ENCODE assay signal across 7 mouse cellular contexts in the genomic region with DNA sequence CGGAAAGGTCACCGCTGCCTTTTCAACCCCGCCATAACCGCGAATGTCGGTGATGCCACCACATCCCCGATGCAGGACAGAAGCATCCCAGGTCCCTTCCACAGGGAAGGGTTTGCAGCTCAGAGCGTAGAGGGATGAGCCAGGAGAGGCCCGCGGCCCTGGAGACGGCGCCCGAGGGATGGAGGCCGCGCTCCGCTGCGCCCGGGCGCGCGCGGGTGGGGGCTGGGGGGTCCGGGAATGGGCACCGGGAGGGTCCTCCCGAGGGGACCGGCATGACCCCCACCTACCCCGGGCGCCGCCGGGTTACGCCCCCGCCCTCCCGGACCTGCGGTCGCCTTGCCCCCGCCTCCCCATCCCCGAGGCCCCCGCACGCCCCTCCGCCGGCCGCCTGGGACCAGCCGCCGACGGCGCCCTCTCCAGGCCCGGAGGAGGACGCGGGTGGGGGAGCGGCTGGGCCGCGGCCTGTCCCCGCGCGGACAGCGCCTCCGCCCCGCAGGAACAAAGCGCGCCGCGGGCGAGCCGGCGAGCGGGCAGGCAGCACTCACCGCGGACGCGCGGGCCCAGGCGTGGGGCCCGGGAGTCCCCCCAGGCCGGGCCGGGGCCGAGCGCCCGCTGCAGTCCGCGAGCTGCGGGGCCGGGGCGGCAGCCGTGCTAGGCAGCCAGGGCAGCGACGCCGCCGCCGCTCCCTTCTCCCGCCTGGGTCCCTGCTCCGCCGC. TPM values are rescaled to one million over a fixed set of nuclear protein-coding genes. Genes with fewer than 3 reads are reported as not detected.
A peak's percentile ranks its signal among the peaks of the same experiment; 100 is the strongest.
DNase-seq lines count a peak whose midpoint lies in the region; ATAC-seq and TF ChIP-seq lines count a peak whose summit lies in the region.

No protein-coding gene starts in this region.

- 3% methylated on average over 65 of the region's 92 CpGs for WGBS in forebrain, postnatal 0 days
- WGBS in hindbrain, embryonic 14.5 days: under 1% methylated on average over 57 of the region's 92 CpGs

- H3K9me3 ChIP-seq in forebrain, postnatal 0 days (ENCODE audit: low read length): no peaks in the 10 kb centered on the region
- no peaks in the 10 kb centered on the region for H3K9me3 ChIP-seq in hindbrain, embryonic 14.5 days (ENCODE audit: control insufficient read depth, low read length)
- no peaks in the 10 kb centered on the region for H3K9me3 ChIP-seq in megakaryocyte, embryonic 14.5 days

- H3K27me3 ChIP-seq in forebrain, postnatal 0 days (ENCODE audit: insufficient read depth, low read length): no peaks in the 10 kb centered on the region
- no peaks in the 10 kb centered on the region for H3K27me3 ChIP-seq in hindbrain, embryonic 14.5 days (ENCODE audit: control insufficient read depth, insufficient read depth, low read length)
- H3K27me3 ChIP-seq in megakaryocyte, embryonic 14.5 days (replicated peaks): peaks cover 1% of the 10 kb centered on the region

- no peaks in the 10 kb centered on the region for H3K36me3 ChIP-seq in forebrain, postnatal 0 days (ENCODE audit: insufficient read depth)
- no peaks in the 10 kb centered on the region; the same call in 1 of the 2 replicates for H3K36me3 ChIP-seq in hindbrain, embryonic 14.5 days (replicated peaks; ENCODE audit: control insufficient read depth, insufficient read depth)
- H3K36me3 ChIP-seq in megakaryocyte, embryonic 14.5 days (replicated peaks; ENCODE audit: low read length): peaks cover 22% of the 10 kb centered on the region

- H3K4me2 ChIP-seq in forebrain, postnatal 0 days (ENCODE audit: low read depth): peak overlapping the region; percentile 68
- H3K4me2 ChIP-seq in hindbrain, embryonic 14.5 days (replicated peaks): peak overlapping the region; percentile 72

- peak overlapping the region; percentile 98 for H3K27ac ChIP-seq in forebrain, postnatal 0 days (ENCODE audit: low read depth, low read length)
- H3K27ac ChIP-seq in hindbrain, embryonic 14.5 days: peak overlapping the region; percentile 99

- ATAC-seq in forebrain, postnatal 0 days: peak; percentile 81
- ATAC-seq in hindbrain, embryonic 14.5 days (ENCODE audit: low FRiP score): peak; percentile 67

- H3K4me1 ChIP-seq in forebrain, postnatal 0 days (ENCODE audit: insufficient read depth): peaks cover 11% of the 10 kb centered on the region
- H3K4me1 ChIP-seq in hindbrain, embryonic 14.5 days (replicated peaks; ENCODE audit: control insufficient read depth, insufficient read depth, low read length): peaks cover 51% of the 10 kb centered on the region
- peaks cover 54% of the 10 kb centered on the region for H3K4me1 ChIP-seq in megakaryocyte, embryonic 14.5 days

- intact Hi-C loops in left cerebral cortex, postnatal 4 days (cut with DNase I): loop anchor here (5.0 kb wide), 1 partner anchor 177 kb away; no protein-coding TSS in a partner anchor

- H3K4me3 ChIP-seq in forebrain, postnatal 0 days (ENCODE audit: low read depth, low read length): peak overlapping the region; percentile 88
- H3K4me3 ChIP-seq in hindbrain, embryonic 14.5 days (replicated peaks; ENCODE audit: low read length): peak overlapping the region; percentile 95
- H3K4me3 ChIP-seq in megakaryocyte, embryonic 14.5 days (replicated peaks): peak overlapping the region; percentile 97

- peak overlapping the region; percentile 98 for H3K9ac ChIP-seq in forebrain, postnatal 0 days
- H3K9ac ChIP-seq in hindbrain, embryonic 14.5 days: peak overlapping the region; percentile 99

- no peak; the same call in 1 of the 2 replicates for TF ChIP-seq CTCF in forebrain, postnatal 0 days (IDR thresholded peaks at IDR 0.05; ENCODE audit: low read depth)

- peak; percentile 84 for DNase-seq in adrenal gland, adult 2 months
- peak; percentile 77 for DNase-seq in cerebellum, adult 9-11 months
- peak; percentile 58 for DNase-seq in forebrain, postnatal 0 days
- DNase-seq in hindbrain, embryonic 14.5 days (ENCODE audit: low spot score): peak; percentile 53
- DNase-seq in left cerebral cortex, postnatal 4 days: peak; percentile 63
- DNase-seq in right cerebral cortex, postnatal 25 days: peak; percentile 73

RNA-seq across cellular contexts. Expression of a gene that starts 0.5 kb away (rescaled TPM):
- total RNA-seq in adrenal gland, adult 2 months (2021): 10 to 100 TPM; 34.8 to 42.0 TPM
- polyA plus RNA-seq in adrenal gland, adult 2 months (2012; rRNA removed): 22.5 and 25.1 TPM in 2 replicates
- 48.1 and 68.8 TPM in 2 replicates for total RNA-seq in forebrain, postnatal 0 days (2014; rRNA removed)
- 7.7 and 15.4 TPM in 2 replicates for polyA plus RNA-seq in forebrain, postnatal 0 days (2015; fragmentation: Nextera tagmentation; extraction: Ambion mirVana)
- polyA plus RNA-seq in hindbrain, embryonic 14.5 days (2014; fragmentation: Nextera tagmentation; extraction: Ambion mirVana): 35.3 and 36.2 TPM in 2 replicates
- total RNA-seq in left cerebral cortex, postnatal 4 days (2021): 100 to 1,000 TPM; 118 TPM
- polyA plus RNA-seq in megakaryocyte, embryonic 14.5 days (2012; ENCODE audit: insufficient read depth, low replicate concordance): 4.3 and 4.7 TPM in 2 replicates

Comparison
In these comparisons a context has a peak if more than half of its experiments do, and no peak if none do; other contexts are left out.
1. Peak in every context shown above with its lines: DNase-seq, ATAC-seq, H3K4me3 ChIP-seq and H3K27ac ChIP-seq.